Mouse (Mus musculus) spleen, postnatal 36 days (tissue): ENCODE data around the gene Tmem198.

Experiments used
- DNase-seq, 2 experiments: peaks; one replicate each; pipeline ENCODE4 v3.0.0; 2022; ENCODE audit warnings: low spot score in 2 of 2, mixed read lengths in 1 of 2

Tmem198 gene

GRCm38 (mm10) chr1:75478916-75479634 is at the start of gene Tmem198, which contains the start of gene Chpf:
TSS of gene Tmem198 (plus strand) at chr1:75479532.
TSS of gene Chpf (minus strand) at chr1:75479307.
- peak; percentile 93 to 94 for DNase-seq

GRCm38 (mm10) chr1:75435475-75436328 is 43.6 kb upstream of the Tmem198 start, which contains the start of gene Gmppa:
TSS of gene Gmppa (plus strand) at chr1:75435930.
- peak; percentile 66 to 74 for DNase-seq

- DNase-seq: no peak
These were observed 40.5 kb upstream of the Tmem198 start for GRCm38 (mm10) chr1:75438782-75439181.

DNA sequence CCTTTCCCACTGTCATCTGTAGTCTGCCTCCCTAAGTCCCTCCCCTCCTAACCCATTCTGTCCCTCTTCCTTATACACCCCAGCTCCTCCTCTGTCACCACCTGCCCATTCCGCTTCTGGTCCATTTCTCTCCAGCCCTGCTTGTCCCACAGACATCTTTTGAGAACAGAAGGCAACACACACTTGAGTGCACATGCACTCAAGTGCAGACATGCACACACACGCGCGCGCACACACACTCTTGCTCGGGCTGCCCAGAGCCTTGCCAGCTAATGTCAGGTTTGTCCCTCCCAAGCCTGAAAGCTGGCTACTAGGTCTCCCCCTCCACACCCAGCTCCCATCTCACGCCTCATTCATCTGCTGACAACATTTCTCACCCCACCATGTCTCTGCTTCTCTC is 38.7 kb upstream of the Tmem198 start:
- no peak for DNase-seq

DNA sequence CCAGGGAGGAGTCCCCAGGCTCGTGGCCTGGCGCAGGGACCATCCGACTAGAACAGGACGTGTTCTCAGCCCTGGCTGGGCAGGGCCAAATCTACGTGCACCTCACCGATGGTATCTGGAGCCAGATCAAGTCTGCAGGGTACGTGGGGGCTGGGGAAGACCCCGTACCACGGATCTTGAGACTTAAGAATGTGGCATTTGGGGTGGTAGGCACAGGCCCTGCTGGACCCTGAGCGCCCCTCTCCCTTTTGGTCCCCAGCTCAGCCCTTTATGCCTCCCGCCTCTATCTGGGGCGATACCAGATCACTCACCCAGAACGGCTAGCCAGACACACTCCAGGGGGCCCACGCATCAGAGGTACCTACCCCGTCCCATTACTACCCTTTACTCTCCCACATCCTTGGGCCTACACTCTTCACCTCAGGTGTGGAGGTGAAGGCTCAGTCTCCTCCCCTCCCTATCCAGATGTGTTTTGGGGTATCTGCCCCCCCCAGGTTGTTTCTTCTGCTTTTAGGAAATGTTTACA is 37.8 kb upstream of the Tmem198 start:
- no peak for DNase-seq

GRCm38 (mm10) chr1:75442171-75442570 is 37.2 kb upstream of the Tmem198 start:
- DNase-seq: no peak

- no peak for DNase-seq
These were observed 36.5 kb upstream of the Tmem198 start for GRCm38 (mm10) chr1:75442811-75443210.

- DNase-seq: no peak
These were observed 35.9 kb upstream of the Tmem198 start for GRCm38 (mm10) chr1:75443247-75444024.

DNA sequence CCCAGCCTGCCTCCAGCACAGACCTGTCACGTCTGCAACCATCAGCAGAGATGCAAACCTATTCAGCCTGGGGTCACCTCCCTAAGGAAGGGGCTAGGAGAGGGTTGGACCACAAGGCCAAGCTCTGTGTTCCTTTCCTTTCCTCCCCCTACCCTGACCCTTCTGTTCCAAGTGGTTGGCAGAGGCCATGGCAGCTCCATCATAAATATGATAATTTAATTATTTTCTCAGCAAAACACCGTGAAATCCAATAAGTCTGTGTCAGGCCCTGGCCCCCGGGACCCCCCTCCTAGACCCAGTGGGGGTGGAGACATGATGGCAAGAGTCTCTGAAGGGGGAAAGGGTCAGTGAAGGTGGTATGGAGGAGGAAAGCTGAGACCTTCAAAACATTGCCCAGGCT is 35.1 kb upstream of the Tmem198 start:
- DNase-seq: no peak

DNA sequence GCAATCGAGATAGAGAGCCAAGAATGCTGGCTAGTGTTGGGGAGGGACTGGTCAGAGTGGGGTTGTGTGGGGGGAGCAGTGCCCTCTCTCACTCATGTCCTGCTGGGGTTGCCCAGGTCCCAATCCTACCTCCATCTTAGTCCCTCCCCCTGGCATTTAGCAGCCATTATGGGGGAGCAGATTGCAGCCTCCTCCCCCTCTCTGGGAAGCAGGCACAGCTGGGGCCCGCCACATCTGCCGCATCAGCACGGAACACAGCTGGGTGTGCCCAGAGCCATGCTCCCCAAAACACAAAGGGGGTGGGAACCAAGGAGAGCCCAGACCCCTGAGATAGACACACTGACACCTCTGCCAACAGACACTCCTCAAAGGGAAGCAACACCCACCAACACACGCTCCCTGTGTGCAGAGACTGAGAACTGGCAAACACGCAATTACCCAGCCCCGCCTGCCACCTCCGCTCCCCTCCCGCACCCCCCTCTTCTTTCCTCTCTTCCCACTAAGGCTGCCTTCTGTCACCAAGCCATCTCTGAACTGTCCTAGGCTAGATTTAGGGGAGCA is 34.1 kb upstream of the Tmem198 start:
- DNase-seq: no peak

DNA sequence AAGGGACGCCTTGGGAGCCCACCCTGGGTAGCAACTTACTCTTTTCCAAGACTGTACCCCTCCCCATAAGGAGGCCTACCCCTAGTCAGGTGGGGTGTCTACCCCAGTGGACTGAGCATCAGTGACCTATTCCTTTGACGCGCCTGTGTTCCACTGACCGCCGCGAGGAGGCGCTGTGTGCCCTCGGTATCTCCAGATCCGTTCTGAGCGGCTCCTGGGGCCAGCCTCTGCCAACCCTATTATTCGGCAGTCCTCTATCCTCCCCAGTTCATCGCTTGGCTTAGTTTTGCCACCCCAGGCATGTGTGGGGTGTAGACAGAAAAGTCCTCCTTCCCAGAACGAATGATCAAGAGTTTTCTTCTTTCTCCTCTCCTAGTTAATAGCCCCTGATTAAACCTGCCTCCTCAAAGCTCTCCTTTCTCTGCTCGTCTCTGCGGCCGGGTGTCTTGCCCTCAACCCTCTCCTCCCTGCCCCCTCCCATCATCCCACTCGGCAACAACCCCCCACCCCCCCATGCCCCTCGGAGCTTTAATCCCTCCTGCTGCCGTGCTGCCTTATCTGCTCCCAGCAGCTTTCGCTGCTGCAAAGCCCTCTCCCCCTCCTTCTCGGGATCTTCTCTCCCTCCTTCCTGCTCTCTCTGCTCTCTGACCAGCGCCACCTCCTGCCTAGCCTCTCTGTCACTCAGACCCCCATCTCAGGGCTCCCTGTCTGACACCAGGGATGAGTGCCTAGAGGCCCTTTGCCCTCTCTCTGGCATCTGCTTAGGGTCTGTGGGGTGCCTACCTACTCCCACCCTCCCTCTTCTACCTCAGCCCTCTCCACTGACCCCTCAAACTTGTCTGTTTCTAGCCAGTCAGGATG is 33.4 kb upstream of the Tmem198 start:
- DNase-seq: peak; percentile 49 to 61

DNA sequence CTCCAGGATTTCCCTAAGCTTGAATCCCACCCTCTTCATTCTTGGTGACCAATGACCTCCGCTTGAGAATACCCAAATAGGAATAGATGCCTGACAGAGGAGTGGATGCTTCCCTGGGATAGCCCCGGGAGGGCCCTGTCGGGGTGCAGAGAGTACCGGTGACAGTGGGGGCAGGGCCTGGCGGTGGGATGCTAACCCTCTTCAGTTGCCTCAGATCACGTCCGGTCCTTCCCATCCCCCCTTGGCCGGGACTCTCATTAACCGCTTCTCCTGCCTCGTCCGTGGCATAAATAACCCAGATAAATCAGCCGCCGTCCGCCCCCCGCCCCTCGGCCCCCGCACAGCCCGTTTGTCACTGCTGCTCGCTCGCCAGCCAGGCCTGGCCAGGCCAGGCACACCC is 32.7 kb upstream of the Tmem198 start:
- DNase-seq: no peak

- no peak for DNase-seq
These were observed 31.9 kb upstream of the Tmem198 start for GRCm38 (mm10) chr1:75447265-75448051.

DNA sequence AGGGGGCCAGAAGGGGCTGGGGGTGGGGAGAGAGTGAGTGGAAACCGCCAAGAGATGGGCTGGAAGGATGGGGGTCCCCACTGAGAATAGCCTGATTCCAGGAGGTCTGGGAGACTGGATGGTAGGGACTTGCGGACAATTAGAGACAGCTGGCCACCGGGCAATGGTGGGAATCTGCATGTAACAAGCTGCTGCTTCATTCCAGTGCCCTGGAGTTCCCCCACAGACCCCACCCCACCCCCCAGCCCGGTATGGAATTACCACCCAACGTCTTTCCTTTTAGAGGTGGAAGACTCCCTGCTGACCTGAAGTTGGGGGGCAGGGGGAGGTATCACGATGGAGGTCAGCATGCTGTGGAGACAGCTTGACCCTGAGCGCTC is 31.3 kb upstream of the Tmem198 start:
- no peak for DNase-seq

- DNase-seq: no peak
These were observed 30.4 kb upstream of the Tmem198 start for GRCm38 (mm10) chr1:75448937-75449336.

DNA sequence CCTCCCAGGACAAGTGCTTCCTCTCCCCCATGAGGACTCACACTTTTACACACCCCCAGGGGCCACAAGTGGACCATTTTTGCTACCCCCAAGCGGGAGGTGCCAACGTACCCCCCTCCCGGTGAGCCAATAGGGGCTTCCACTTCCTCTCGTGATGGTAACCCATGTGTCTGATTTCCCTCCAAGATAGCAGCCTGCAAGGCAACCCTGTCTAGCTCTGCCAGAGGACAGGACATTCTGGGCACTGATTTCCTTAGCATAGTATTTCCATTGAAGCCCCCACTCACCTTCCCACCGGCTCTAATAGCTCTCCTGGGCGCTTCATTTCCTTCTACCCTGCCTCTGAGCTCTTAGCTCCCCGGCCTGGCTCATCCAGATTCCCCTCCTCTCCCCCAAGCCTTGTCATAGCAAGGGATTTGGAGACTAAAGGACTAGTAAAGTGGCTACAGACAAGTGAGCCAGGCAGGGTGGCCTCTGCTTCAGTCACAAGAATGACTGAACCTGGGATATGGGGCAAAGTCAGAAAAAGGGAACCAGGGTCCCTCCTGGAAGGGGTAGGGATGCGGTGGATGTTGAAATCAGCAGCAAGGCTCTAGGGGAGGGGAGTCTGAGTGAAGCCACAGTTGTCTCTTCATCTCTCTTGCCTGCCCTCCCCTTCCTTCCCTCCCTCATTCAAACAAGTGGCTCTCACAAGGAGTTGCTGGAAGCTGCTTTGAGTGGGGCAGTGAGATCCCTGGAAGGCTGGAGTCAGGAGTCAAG is 29.8 kb upstream of the Tmem198 start:
- no peak for DNase-seq

- no peak for DNase-seq
These were observed 28.9 kb upstream of the Tmem198 start, which contains the start of gene Asic4 for GRCm38 (mm10) chr1:75450314-75451005. TSS of gene Asic4 (plus strand) at chr1:75450436.

GRCm38 (mm10) chr1:75451900-75452299 is 27.4 kb upstream of the Tmem198 start:
- DNase-seq: no peak
